8 mouse cellular contexts compared by ENCODE assay signal in the genomic region with DNA sequence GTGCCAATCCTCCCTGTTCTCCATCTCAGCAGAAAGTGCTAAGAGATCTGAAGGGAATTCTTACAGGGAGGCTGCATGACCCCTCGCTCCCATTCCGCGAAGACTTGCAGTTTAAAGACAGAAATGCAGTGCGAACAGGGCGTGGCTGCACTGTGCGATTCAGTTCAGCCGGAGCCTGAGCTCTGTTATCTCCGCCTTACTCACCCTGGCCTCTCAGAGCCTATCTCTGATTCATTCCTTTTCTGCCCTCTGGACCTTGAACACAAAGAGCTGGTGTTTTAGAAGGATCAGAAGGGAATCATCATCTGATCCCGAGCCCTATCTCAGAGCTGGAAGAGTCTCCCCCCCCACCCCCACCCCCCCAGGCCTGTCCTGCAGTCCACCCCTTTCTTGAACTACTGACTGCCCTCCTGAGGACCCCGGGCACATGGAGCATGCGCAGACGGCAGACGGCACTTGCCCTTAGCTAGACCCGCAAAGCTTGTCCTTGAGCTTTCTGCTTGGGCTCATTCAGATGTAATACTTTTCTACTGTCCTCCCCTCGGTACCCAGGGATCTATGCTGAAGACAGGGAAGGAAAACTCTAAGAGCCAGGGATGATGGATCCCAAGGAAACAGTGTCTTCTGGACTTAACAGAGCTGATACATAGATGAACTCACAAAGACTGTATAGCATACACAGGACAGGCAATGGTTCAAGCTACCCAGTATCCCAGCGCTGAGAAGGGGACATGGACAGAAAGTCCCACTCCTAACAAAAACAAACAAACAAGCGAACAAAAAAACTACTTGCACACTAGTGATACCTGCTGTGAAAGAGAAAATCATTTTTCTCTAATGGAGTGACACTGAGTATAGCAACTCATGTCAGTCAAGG. TPM values are rescaled to one million over a fixed set of nuclear protein-coding genes. Genes with fewer than 3 reads are reported as not detected.
DNase-seq lines count a peak whose midpoint lies in the region; ATAC-seq lines count a peak whose summit lies in the region.

No protein-coding gene starts in this region.

- H3K4me3 ChIP-seq in forebrain, embryonic 12.5 days (replicated peaks) = no peak overlapping the region
- 0 out of 2 replicates have a peak overlapping the region, but pooled peaks have one; percentile 12 for H3K4me3 ChIP-seq in limb, embryonic 13.5 days
- peak overlapping the region; percentile 6; the same call in 1 of the 2 replicates for H3K4me3 ChIP-seq in midbrain, embryonic 14.5 days (replicated peaks; ENCODE audit: low read depth, low read length)

- peak; percentile 23 for DNase-seq in urinary bladder, postnatal 14 days (ENCODE audit: low spot score)
- no peak for DNase-seq in urinary bladder, adult 2 months (ENCODE audit: low spot score)
- peak; percentile 31 for DNase-seq in midbrain, embryonic 14.5 days
- no peak for DNase-seq in thymus, postnatal 10 days (ENCODE audit: low spot score in 2 of 2)
- no peak for DNase-seq in layer of hippocampus, postnatal 25 days (ENCODE audit: extremely low spot score in 1 of 2, low spot score in 1 of 2)
- no peak for DNase-seq in left cerebral cortex, postnatal 10 days (ENCODE audit: extremely low spot score in 1 of 2, low spot score in 2 of 2)

- no peak overlapping the region for H3K9ac ChIP-seq in forebrain, embryonic 12.5 days
- no peak overlapping the region for H3K9ac ChIP-seq in limb, embryonic 13.5 days
- H3K9ac ChIP-seq in midbrain, embryonic 14.5 days (replicated peaks; ENCODE audit: low read length) = peak overlapping the region; percentile 37; the same call in 1 of the 2 replicates

- peak; percentile 68; the same call in 1 of the 2 replicates for ATAC-seq in forebrain, embryonic 12.5 days (ENCODE audit: low FRiP score)
- ATAC-seq in limb, embryonic 13.5 days (ENCODE audit: low FRiP score, low read depth) = no peak
- peak; percentile 46; the same call in 1 of the 2 replicates for ATAC-seq in midbrain, embryonic 14.5 days (ENCODE audit: low FRiP score, low TSS enrichment)

- WGBS in forebrain, embryonic 12.5 days = 61% methylated on average over 17 of the region's 17 CpGs
- 53% methylated on average over 17 of the region's 17 CpGs for WGBS in limb, embryonic 13.5 days
- WGBS in midbrain, embryonic 14.5 days = 50% methylated on average over 17 of the region's 17 CpGs

- intact Hi-C loops in left cerebral cortex, postnatal 10 days (cut with DNase I) = no loop called here

- peak overlapping the region; percentile 27 for H3K4me2 ChIP-seq in forebrain, embryonic 12.5 days
- peak overlapping the region; percentile 49 for H3K4me2 ChIP-seq in limb, embryonic 13.5 days (replicated peaks)
- peak overlapping the region; percentile 44 for H3K4me2 ChIP-seq in midbrain, embryonic 14.5 days (ENCODE audit: low read length)

- H3K4me1 ChIP-seq in forebrain, embryonic 12.5 days = no peaks in the 10 kb centered on the region
- H3K4me1 ChIP-seq in limb, embryonic 13.5 days = no peaks in the 10 kb centered on the region
- no peaks in the 10 kb centered on the region for H3K4me1 ChIP-seq in midbrain, embryonic 14.5 days (ENCODE audit: control insufficient read depth, insufficient read depth, low read length)

- no peaks in the 10 kb centered on the region for H3K27me3 ChIP-seq in forebrain, embryonic 12.5 days
- H3K27me3 ChIP-seq in limb, embryonic 13.5 days = no peaks in the 10 kb centered on the region
- H3K27me3 ChIP-seq in midbrain, embryonic 14.5 days (ENCODE audit: control insufficient read depth, insufficient read depth, low read length) = no peaks in the 10 kb centered on the region

- no peaks in the 10 kb centered on the region for H3K9me3 ChIP-seq in forebrain, embryonic 12.5 days
- H3K9me3 ChIP-seq in limb, embryonic 13.5 days = no peaks in the 10 kb centered on the region
- no peaks in the 10 kb centered on the region for H3K9me3 ChIP-seq in midbrain, embryonic 14.5 days (ENCODE audit: control insufficient read depth, low read length)

- no peaks in the 10 kb centered on the region for H3K36me3 ChIP-seq in forebrain, embryonic 12.5 days (replicated peaks)
- H3K36me3 ChIP-seq in limb, embryonic 13.5 days = no peaks in the 10 kb centered on the region
- H3K36me3 ChIP-seq in midbrain, embryonic 14.5 days (ENCODE audit: control insufficient read depth, insufficient read depth, low read length) = no peaks in the 10 kb centered on the region

- no peak overlapping the region for H3K27ac ChIP-seq in forebrain, embryonic 12.5 days
- H3K27ac ChIP-seq in limb, embryonic 13.5 days = no peak overlapping the region
- H3K27ac ChIP-seq in midbrain, embryonic 14.5 days (replicated peaks; ENCODE audit: low read depth, low read length) = no peak overlapping the region

RNA-seq across cellular contexts. Expression of a gene that starts 48.4 kb away (rescaled TPM):
- 559 and 692 TPM in 2 replicates for polyA plus RNA-seq in urinary bladder, adult 2 months (2012; rRNA removed)
- 81.4 and 84.7 TPM in 2 replicates for polyA plus RNA-seq in forebrain, embryonic 12.5 days (2016; fragmentation: Nextera tagmentation; extraction: Ambion mirVana)
- 86.8 and 88.0 TPM in 2 replicates for polyA plus RNA-seq in limb, embryonic 13.5 days (2015; fragmentation: Nextera tagmentation; extraction: Ambion mirVana)
- 73.4 and 76.2 TPM in 2 replicates for polyA plus RNA-seq in midbrain, embryonic 14.5 days (2014; fragmentation: Nextera tagmentation; extraction: Ambion mirVana)
- total RNA-seq in layer of hippocampus, postnatal 25 days (2021) = 100 to 1,000 TPM; 115 to 136 TPM
- total RNA-seq in left cerebral cortex, postnatal 10 days (2021) = 100 to 1,000 TPM; 103 to 109 TPM

Comparison
In these comparisons a context has a peak if more than half of its experiments do, and no peak if none do; other contexts are left out.
1. DNase-seq: peak in urinary bladder, postnatal 14 days (single experiment) and midbrain, embryonic 14.5 days (single experiment); none in urinary bladder, adult 2 months (single experiment), thymus, postnatal 10 days (0 of 2), layer of hippocampus, postnatal 25 days (0 of 2) and left cerebral cortex, postnatal 10 days (0 of 2).
2. Peak in every context shown above with its lines, with median percentiles within 50 percentile points of each other: H3K4me2 ChIP-seq.